Mouse (Mus musculus) MEL (cell line): Measurements from ENCODE around the gene Slc22a23. TPM values are rescaled to one million over a fixed set of nuclear protein-coding genes. Genes with fewer than 3 reads are reported as not detected.

Source experiments
- DNase-seq: peaks from one replicate; pipeline ENCODE4 v3.0.0; 2011; ENCODE audit warnings: low read depth, low spot score
- H3K27ac ChIP-seq: 2 replicates; pipeline ENCODE4 v1.5.1; 2012; ENCODE audit warnings: low read depth, mild to moderate bottlenecking, control low read depth, low read length, moderate library complexity; ENCODE audit not compliant: control insufficient read depth
- H3K27me3 ChIP-seq, 2 experiments: fragments of 150-350 bp in 1 of 2; sonication (generic) in 1 of 2; 2 replicates each; pipeline ENCODE4 v1.6.1; 2012; ENCODE audit warnings: low read length in 2 of 2, mild to moderate bottlenecking in 2 of 2, improper control_type of control experiment in 1 of 2, moderate library complexity in 1 of 2; ENCODE audit not compliant: insufficient read depth in 2 of 2, control insufficient read depth in 1 of 2
- H3K36me3 ChIP-seq, 2 experiments: 2 replicates each; pipeline ENCODE4 v1.6.1; 2012 to 2014; ENCODE audit warnings: low read length in 2 of 2, improper control_type of control experiment in 1 of 2, inconsistent platforms in 1 of 2, mild to moderate bottlenecking in 1 of 2; ENCODE audit not compliant: insufficient read depth in 2 of 2, control insufficient read depth in 1 of 2
- H3K4me1 ChIP-seq, 2 experiments: fragments of 150-350 bp in 1 of 2; sonication (generic) in 1 of 2; 2 replicates each; pipeline ENCODE4 v1.6.1; 2012; ENCODE audit warnings: low read length in 2 of 2, improper control_type of control experiment in 1 of 2, mild to moderate bottlenecking in 1 of 2; ENCODE audit not compliant: insufficient read depth in 2 of 2, control insufficient read depth in 1 of 2
- H3K4me3 ChIP-seq, 2 experiments: fragments of 150-350 bp in 1 of 2; sonication (generic) in 1 of 2; 2 replicates each; pipeline ENCODE4 v1.5.1; 2012; ENCODE audit warnings: low read depth in 2 of 2, low read length in 2 of 2, mild to moderate bottlenecking in 2 of 2, moderate library complexity in 2 of 2, control low read depth in 1 of 2, improper control_type of control experiment in 1 of 2; ENCODE audit not compliant: control insufficient read depth in 1 of 2, insufficient read depth in 1 of 2
- H3K79me2 ChIP-seq: 2 replicates; pipeline ENCODE4 v1.6.1; 2012; ENCODE audit warnings: mild to moderate bottlenecking, low read length, moderate library complexity; ENCODE audit not compliant: control insufficient read depth, poor library complexity, insufficient read depth
- H3K9ac ChIP-seq: 2 replicates; pipeline ENCODE4 v1.6.1; 2012; ENCODE audit warnings: low read depth, mild to moderate bottlenecking, control low read depth, low read length, moderate library complexity; ENCODE audit not compliant: control insufficient read depth, poor library complexity, severe bottlenecking
- H3K9me3 ChIP-seq: fragments of 150-350 bp; sonication (generic); replicated peaks from 2 replicates; pipeline ENCODE4 v1.6.1; 2012; ENCODE audit warnings: mild to moderate bottlenecking, low read length, improper control_type of control experiment, moderate library complexity; ENCODE audit not compliant: insufficient read depth
- BHLHE40 ChIP-seq: IDR thresholded peaks from 2 replicates; pipeline ENCODE4 v1.6.1; 2012; ENCODE audit warnings: low read depth, mild to moderate bottlenecking, inconsistent platforms, low read length, improper control_type of control experiment, borderline replicate concordance
- CTCF ChIP-seq, 3 experiments: IDR thresholded peaks in 2 of 3; conservative IDR thresholded peaks in 1 of 3; 2 replicates each; pipeline ENCODE4 v1.5.1; 2011 to 2012; ENCODE audit warnings: low read length in 3 of 3, low read depth in 2 of 3, mild to moderate bottlenecking in 2 of 3, improper control_type of control experiment in 1 of 3, inconsistent platforms in 1 of 3, mixed read lengths in 1 of 3, moderate library complexity in 1 of 3; ENCODE audit not compliant: control insufficient read depth in 1 of 3, insufficient read depth in 1 of 3, poor library complexity in 1 of 3, severe bottlenecking in 1 of 3
- ELF1 ChIP-seq: IDR thresholded peaks from 2 replicates; pipeline ENCODE4 v1.6.1; 2014; ENCODE audit warnings: low read depth, mild to moderate bottlenecking, inconsistent platforms, low read length, improper control_type of control experiment, moderate library complexity
- ETS1 ChIP-seq: IDR thresholded peaks from 2 replicates; pipeline ENCODE4 v1.6.1; 2012; ENCODE audit warnings: low read depth, mild to moderate bottlenecking, inconsistent platforms, low read length, improper control_type of control experiment, moderate library complexity
- GATA1 ChIP-seq: IDR thresholded peaks from 2 replicates; pipeline ENCODE4 v1.6.1; 2011; ENCODE audit warnings: low read depth, low read length, improper control_type of control experiment
- HCFC1 ChIP-seq: IDR thresholded peaks from 2 replicates; pipeline ENCODE4 v1.6.1; 2012; ENCODE audit warnings: low read depth, mild to moderate bottlenecking, inconsistent platforms, low read length, improper control_type of control experiment, moderate library complexity
- JUND ChIP-seq: IDR thresholded peaks from 2 replicates; pipeline ENCODE4 v1.6.1; 2011; ENCODE audit warnings: low read depth, mild to moderate bottlenecking, improper control_type of control experiment, low read length
- MAFK ChIP-seq: IDR thresholded peaks from 2 replicates; pipeline ENCODE4 v1.6.1; 2011; ENCODE audit warnings: low read depth, mild to moderate bottlenecking, low read length, improper control_type of control experiment, borderline replicate concordance
- MAX ChIP-seq: IDR thresholded peaks from 2 replicates; pipeline ENCODE4 v1.6.1; 2011; ENCODE audit warnings: low read length, improper control_type of control experiment
- MXI1 ChIP-seq: IDR thresholded peaks from 2 replicates; pipeline ENCODE4 v1.6.1; 2011; ENCODE audit warnings: mild to moderate bottlenecking, low read depth, low read length, improper control_type of control experiment
- NELFE ChIP-seq: IDR thresholded peaks from 2 replicates; pipeline ENCODE4 v1.6.1; 2011; ENCODE audit warnings: low read depth, low read length, improper control_type of control experiment
- POLR2AphosphoS2 ChIP-seq: IDR thresholded peaks from 2 replicates; pipeline ENCODE4 v1.6.1; 2011; ENCODE audit warnings: low read length, improper control_type of control experiment
- SIN3A ChIP-seq: IDR thresholded peaks from 2 replicates; pipeline ENCODE4 v1.6.1; 2012; ENCODE audit warnings: low read length, improper control_type of control experiment, inconsistent platforms
- SMC3 ChIP-seq: IDR thresholded peaks from 2 replicates; pipeline ENCODE4 v1.6.1; 2011; ENCODE audit warnings: low read depth, low read length, improper control_type of control experiment
- TAL1 ChIP-seq: IDR thresholded peaks from 2 replicates; pipeline ENCODE4 v1.6.1; 2012; ENCODE audit warnings: mild to moderate bottlenecking, inconsistent platforms, low read length, moderate library complexity, mixed read lengths
- UBTF ChIP-seq: IDR thresholded peaks from 2 replicates; pipeline ENCODE4 v1.6.1; 2012; ENCODE audit warnings: low read depth, mild to moderate bottlenecking, inconsistent platforms, low read length, improper control_type of control experiment, moderate library complexity, borderline replicate concordance; ENCODE audit not compliant: insufficient read depth
- ZC3H11A ChIP-seq: IDR thresholded peaks from 2 replicates; pipeline ENCODE4 v1.6.1; 2012; ENCODE audit warnings: low read depth, mild to moderate bottlenecking, inconsistent platforms, low read length, improper control_type of control experiment
- ZMIZ1 ChIP-seq: IDR thresholded peaks from 2 replicates; pipeline ENCODE4 v1.6.1; 2012; ENCODE audit warnings: low read depth, mild to moderate bottlenecking, inconsistent platforms, low read length, improper control_type of control experiment, moderate library complexity
- ZNF384 ChIP-seq: IDR thresholded peaks from 2 replicates; pipeline ENCODE4 v1.6.1; 2012; ENCODE audit warnings: low read depth, mild to moderate bottlenecking, inconsistent platforms, low read length, improper control_type of control experiment
- polyA plus RNA-seq, 2 experiments: library from polyadenylated mRNA; stranded (reverse) in 1 of 2; unstranded in 1 of 2; fragments of >175 nt in 1 of 2; fragments of >200 nt in 1 of 2; gene quantifications; 2 replicates each; pipeline versions ENCODE4 v1.2.1 to v1.2.4; 2012; ENCODE audit warnings: low replicate concordance in 2 of 2, low read depth in 1 of 2; ENCODE audit not compliant: insufficient read length in 2 of 2, insufficient read depth in 1 of 2, missing spikeins in 1 of 2
- total RNA-seq: library from RNA; depleted of rRNA; stranded (reverse); fragments of 300-350 nt; gene quantifications from 2 replicates; pipeline ENCODE4 v1.2.3, GENCODE M21; 2012

Slc22a23 gene
- total and polyA plus RNA-seq, 3 experiments = 22.2 to 24.3 TPM; not detected in 1

GRCm38 (mm10) chr13:34152695-34153094 is 192.3 kb downstream of the Slc22a23 start:
- Histone ChIP-seq H3K36me3 (peaks cover 0 to 3% of the 10 kb centered on the region in 2 experiments; a peak in 1 of 4 replicates), H3K4me3 (no peak overlapping the region), H3K27me3 (no peaks in the 10 kb centered on the region; a peak in 1 of 4 replicates), H3K9ac (no peak overlapping the region), H3K9me3 (no peaks in the 10 kb centered on the region), H3K4me1 (peaks cover 2 to 4% of the 10 kb centered on the region in 2 experiments; a peak in 2 of 4 replicates), H3K79me2 (no peaks in the 10 kb centered on the region), H3K27ac (no peak overlapping the region)
- TF ChIP-seq CTCF (IDR thresholded peaks at IDR 0.05 in 2 of 3, conservative IDR thresholded peaks at IDR 0.05 in 1 of 3; ENCODE audit: control insufficient read depth in 1 of 3, insufficient read depth in 1 of 3, low read depth in 2 of 3, low read length in 3 of 3, poor library complexity in 1 of 3, severe bottlenecking in 1 of 3) (no peak), BHLHE40 (no peak)
- DNase-seq = no peak

GRCm38 (mm10) chr13:34151425-34151824 is 193.6 kb downstream of the Slc22a23 start:
- peaks cover 0 to 3% of the 10 kb centered on the region in 2 experiments; a peak in 1 of 4 replicates for H3K36me3 ChIP-seq
- no peak for TF ChIP-seq MXI1
- no peak for TF ChIP-seq ETS1
- TF ChIP-seq SIN3A = no peak
- no peak for TF ChIP-seq NELFE
- TF ChIP-seq ZC3H11A = no peak
- TF ChIP-seq GATA1 = no peak
- TF ChIP-seq, all 39 proteins: peak for 0
- Histone ChIP-seq H3K4me3 (no peak overlapping the region), H3K9ac (no peak overlapping the region), H3K4me1 (peaks cover 2 to 4% of the 10 kb centered on the region in 2 experiments; a peak in 2 of 4 replicates), H3K9me3 (no peaks in the 10 kb centered on the region), H3K79me2 (no peaks in the 10 kb centered on the region), H3K27ac (no peak overlapping the region), H3K27me3 (peaks cover 0 to 2% of the 10 kb centered on the region in 2 experiments; a peak in 1 of 4 replicates)
- DNase-seq = no peak

- H3K4me3 ChIP-seq = no peak overlapping the region
- peaks cover 0 to 3% of the 10 kb centered on the region in 2 experiments; a peak in 1 of 4 replicates for H3K36me3 ChIP-seq
- TF ChIP-seq TAL1 (no peak), BHLHE40 (no peak), ZNF384 (no peak), ZMIZ1 (no peak), CTCF (IDR thresholded peaks at IDR 0.05 in 2 of 3, conservative IDR thresholded peaks at IDR 0.05 in 1 of 3; ENCODE audit: control insufficient read depth in 1 of 3, insufficient read depth in 1 of 3, low read depth in 2 of 3, low read length in 3 of 3, poor library complexity in 1 of 3, severe bottlenecking in 1 of 3) (no peak), NELFE (no peak), JUND (no peak), SIN3A (no peak), MXI1 (no peak), HCFC1 (no peak), ZC3H11A (no peak), SMC3 (no peak), MAFK (no peak), UBTF (no peak), POLR2AphosphoS2 (no peak), MAX (no peak), ELF1 (no peak)
- H3K4me1 ChIP-seq = peaks cover 2 to 4% of the 10 kb centered on the region in 2 experiments; a peak in 2 of 4 replicates
- H3K79me2 ChIP-seq = no peaks in the 10 kb centered on the region
- no peaks in the 10 kb centered on the region for H3K9me3 ChIP-seq
- peaks cover 0 to 2% of the 10 kb centered on the region in 2 experiments; a peak in 1 of 4 replicates for H3K27me3 ChIP-seq
- no peak overlapping the region for H3K9ac ChIP-seq
- DNase-seq = no peak
- H3K27ac ChIP-seq = no peak overlapping the region
These were observed 194.5 kb downstream of the Slc22a23 start for GRCm38 (mm10) chr13:34150271-34151027.
